Mouse (Mus musculus) kidney, embryonic 15.5 days (tissue): ENCODE results near the gene Fgfr2. TPM values are rescaled to one million over a fixed set of nuclear protein-coding genes. Genes with fewer than 3 reads are reported as not detected.
A peak's percentile ranks its signal among the peaks of the same experiment; 100 is the strongest.

ENCODE experiments used
- ATAC-seq: fragments of 200-750 bp; cut with Nextera tagmentation; replicated peaks from 2 replicates; pipeline ENCODE4 v1.8.0; 2017; ENCODE audit warnings: moderate TSS enrichment; ENCODE audit not compliant: low FRiP score
- H3K27ac ChIP-seq: fragments of 300-500 bp; sonication (generic); 2 replicates; pipeline ENCODE4 v1.5.1; 2015; ENCODE audit warnings: mild to moderate bottlenecking, inconsistent platforms
- H3K27me3 ChIP-seq: fragments of 300-500 bp; sonication (generic); 2 replicates; pipeline ENCODE4 v1.6.1; 2015; ENCODE audit warnings: inconsistent platforms
- H3K36me3 ChIP-seq: fragments of 300-500 bp; sonication (generic); 2 replicates; pipeline ENCODE4 v1.6.1; 2015; ENCODE audit warnings: inconsistent platforms
- H3K4me1 ChIP-seq: fragments of 300-500 bp; sonication (generic); 2 replicates; pipeline ENCODE4 v1.6.1; 2015; ENCODE audit warnings: inconsistent platforms
- H3K4me2 ChIP-seq: fragments of 300-500 bp; sonication (generic); 2 replicates; pipeline ENCODE4 v1.6.1; 2015; ENCODE audit warnings: moderate library complexity, mild to moderate bottlenecking, inconsistent platforms
- H3K4me3 ChIP-seq: fragments of 300-500 bp; sonication (generic); replicated peaks from 2 replicates; pipeline ENCODE4 v1.5.1; 2015; ENCODE audit warnings: mild to moderate bottlenecking, inconsistent platforms
- H3K9ac ChIP-seq: fragments of 300-500 bp; sonication (generic); 2 replicates; pipeline ENCODE4 v1.6.1; 2015; ENCODE audit warnings: mild to moderate bottlenecking, inconsistent platforms
- H3K9me3 ChIP-seq: fragments of 300-500 bp; sonication (generic); replicated peaks from 2 replicates; pipeline ENCODE4 v1.6.1; 2016; ENCODE audit warnings: inconsistent platforms
- WGBS: fragments of 180-500 bp; shearing (Covaris S2); methylation state at CpG from one replicate; pipeline ENCODE4 v1.1.7; 2015; ENCODE audit warnings: mixed read lengths; 5-methylcytosine and 5-hydroxymethylcytosine counted together
- polyA plus RNA-seq: library from polyadenylated mRNA; unstranded; fragments of >200 nt; fragmentation: Nextera tagmentation; extraction: Ambion mirVana; gene quantifications from 2 replicates; pipeline ENCODE4 v1.2.1, GENCODE M21; 2015

Fgfr2 gene
- polyA plus RNA-seq, 1 experiment from 2014 or later, result 104 TPM

DNA sequence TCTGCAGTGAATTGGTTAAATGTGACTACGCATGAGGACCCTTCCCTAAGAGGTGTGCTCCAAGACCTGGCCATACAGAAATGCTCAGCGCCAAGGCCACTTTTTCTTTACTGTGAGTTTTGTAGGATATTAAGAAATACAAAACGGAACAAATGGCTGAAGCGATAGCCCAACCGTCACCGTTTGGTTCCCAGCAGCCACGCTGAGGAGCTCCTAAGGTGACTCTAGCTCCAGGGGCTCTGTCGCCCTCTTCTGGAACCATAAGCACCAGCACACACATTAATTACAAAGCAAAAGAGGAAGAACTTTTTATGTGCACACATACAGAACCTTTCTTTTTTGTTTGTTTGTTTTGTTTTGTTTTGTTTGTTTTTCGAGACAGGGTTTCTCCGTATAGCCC is 225.9 kb downstream of the Fgfr2 start:
- no peaks in the 10 kb centered on the region for H3K36me3 ChIP-seq
- H3K27me3 ChIP-seq, result no peaks in the 10 kb centered on the region
- WGBS, result 88% methylated on average over 10 of the region's 10 CpGs
- H3K9ac ChIP-seq, result no peak overlapping the region
- H3K4me3 ChIP-seq, result no peak overlapping the region
- ATAC-seq, result no peak
- H3K4me1 ChIP-seq, result no peaks in the 10 kb centered on the region
- H3K27ac ChIP-seq, result no peak overlapping the region
- H3K4me2 ChIP-seq, result no peak overlapping the region
- H3K9me3 ChIP-seq, result no peaks in the 10 kb centered on the region

- H3K4me1 ChIP-seq, result no peaks in the 10 kb centered on the region
- no peaks in the 10 kb centered on the region for H3K9me3 ChIP-seq
- H3K4me2 ChIP-seq, result no peak overlapping the region
- H3K9ac ChIP-seq, result no peak overlapping the region
- no peak overlapping the region for H3K27ac ChIP-seq
- no peaks in the 10 kb centered on the region for H3K27me3 ChIP-seq
- no peak for ATAC-seq
- WGBS, result 90% methylated on average over 9 of the region's 9 CpGs
- no peaks in the 10 kb centered on the region for H3K36me3 ChIP-seq
- H3K4me3 ChIP-seq, result no peak overlapping the region
These were observed 226.8 kb downstream of the Fgfr2 start for GRCm38 (mm10) chr7:132896206-132896815.

DNA sequence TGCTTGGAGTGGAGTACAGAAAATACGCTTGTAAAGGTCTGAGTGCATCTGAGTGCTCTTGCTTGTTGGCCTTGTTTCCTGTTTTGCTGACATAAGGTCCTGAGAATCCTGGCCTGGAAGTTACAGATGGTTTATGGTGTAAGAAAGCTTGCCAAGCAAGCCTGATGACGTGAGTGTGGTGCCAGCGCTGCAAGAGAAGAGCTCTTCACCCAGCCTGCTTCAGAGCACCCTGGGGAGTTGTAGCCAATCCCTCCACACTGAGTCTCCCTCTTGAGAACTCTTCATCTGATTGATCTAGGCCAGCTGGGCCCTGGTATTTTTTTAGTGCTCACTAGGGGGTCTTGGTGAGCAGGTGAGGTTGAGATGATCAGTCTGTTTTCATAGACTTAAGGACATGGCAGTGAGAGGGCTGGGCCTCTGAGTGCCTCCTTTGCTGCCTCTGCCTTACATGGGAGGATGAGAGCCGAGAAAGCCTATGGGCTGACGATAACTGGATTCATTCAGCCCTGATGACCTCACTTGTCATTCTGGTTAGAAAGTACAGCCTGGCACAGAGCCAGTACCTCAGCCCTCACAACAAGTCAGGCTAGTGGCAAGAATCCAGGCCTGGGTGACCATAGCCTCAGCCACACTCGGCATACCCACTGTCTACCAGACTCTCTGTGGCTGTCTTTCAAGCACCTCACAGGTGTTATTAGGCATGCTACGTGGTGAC is 228.2 kb downstream of the Fgfr2 start:
- no peak overlapping the region for H3K4me2 ChIP-seq
- H3K27ac ChIP-seq, result no peak overlapping the region
- H3K9ac ChIP-seq, result no peak overlapping the region
- no peak for ATAC-seq
- H3K9me3 ChIP-seq, result no peaks in the 10 kb centered on the region
- WGBS, result 68% methylated on average over 7 of the region's 7 CpGs
- H3K27me3 ChIP-seq, result no peaks in the 10 kb centered on the region
- H3K4me3 ChIP-seq, result no peak overlapping the region
- no peaks in the 10 kb centered on the region for H3K36me3 ChIP-seq
- H3K4me1 ChIP-seq, result no peaks in the 10 kb centered on the region

GRCm38 (mm10) chr7:132893336-132893735 is 229.8 kb downstream of the Fgfr2 start:
- no peaks in the 10 kb centered on the region for H3K27me3 ChIP-seq
- 87% methylated on average over 1 of the region's 1 CpGs for WGBS
- no peak for ATAC-seq
- H3K27ac ChIP-seq, result no peak overlapping the region
- H3K9me3 ChIP-seq, result no peaks in the 10 kb centered on the region
- no peak overlapping the region for H3K4me3 ChIP-seq
- H3K9ac ChIP-seq, result no peak overlapping the region
- no peak overlapping the region for H3K4me2 ChIP-seq
- no peaks in the 10 kb centered on the region for H3K4me1 ChIP-seq
- H3K36me3 ChIP-seq, result no peaks in the 10 kb centered on the region

GRCm38 (mm10) chr7:132892806-132893205 is 230.3 kb downstream of the Fgfr2 start:
- H3K27ac ChIP-seq, result no peak overlapping the region
- H3K9me3 ChIP-seq, result no peaks in the 10 kb centered on the region
- H3K4me2 ChIP-seq, result no peak overlapping the region
- no peak for ATAC-seq
- H3K27me3 ChIP-seq, result no peaks in the 10 kb centered on the region
- no peak overlapping the region for H3K4me3 ChIP-seq
- WGBS, result 50% methylated on average over 7 of the region's 7 CpGs
- H3K9ac ChIP-seq, result no peak overlapping the region
- no peaks in the 10 kb centered on the region for H3K4me1 ChIP-seq
- H3K36me3 ChIP-seq, result no peaks in the 10 kb centered on the region

GRCm38 (mm10) chr7:132892311-132892661 is 230.9 kb downstream of the Fgfr2 start:
- no peak overlapping the region for H3K4me3 ChIP-seq
- H3K4me1 ChIP-seq, result peaks cover 2% of the 10 kb centered on the region; the same call in 1 of the 2 replicates
- H3K27me3 ChIP-seq, result no peaks in the 10 kb centered on the region
- 0 out of 2 replicates have a peak, but pooled peaks have one; percentile 15 for ATAC-seq
- no peak overlapping the region for H3K9ac ChIP-seq
- H3K4me2 ChIP-seq, result no peak overlapping the region
- WGBS, result 54% methylated on average over 4 of the region's 4 CpGs
- H3K36me3 ChIP-seq, result no peaks in the 10 kb centered on the region
- H3K27ac ChIP-seq, result no peak overlapping the region
- H3K9me3 ChIP-seq, result no peaks in the 10 kb centered on the region

DNA sequence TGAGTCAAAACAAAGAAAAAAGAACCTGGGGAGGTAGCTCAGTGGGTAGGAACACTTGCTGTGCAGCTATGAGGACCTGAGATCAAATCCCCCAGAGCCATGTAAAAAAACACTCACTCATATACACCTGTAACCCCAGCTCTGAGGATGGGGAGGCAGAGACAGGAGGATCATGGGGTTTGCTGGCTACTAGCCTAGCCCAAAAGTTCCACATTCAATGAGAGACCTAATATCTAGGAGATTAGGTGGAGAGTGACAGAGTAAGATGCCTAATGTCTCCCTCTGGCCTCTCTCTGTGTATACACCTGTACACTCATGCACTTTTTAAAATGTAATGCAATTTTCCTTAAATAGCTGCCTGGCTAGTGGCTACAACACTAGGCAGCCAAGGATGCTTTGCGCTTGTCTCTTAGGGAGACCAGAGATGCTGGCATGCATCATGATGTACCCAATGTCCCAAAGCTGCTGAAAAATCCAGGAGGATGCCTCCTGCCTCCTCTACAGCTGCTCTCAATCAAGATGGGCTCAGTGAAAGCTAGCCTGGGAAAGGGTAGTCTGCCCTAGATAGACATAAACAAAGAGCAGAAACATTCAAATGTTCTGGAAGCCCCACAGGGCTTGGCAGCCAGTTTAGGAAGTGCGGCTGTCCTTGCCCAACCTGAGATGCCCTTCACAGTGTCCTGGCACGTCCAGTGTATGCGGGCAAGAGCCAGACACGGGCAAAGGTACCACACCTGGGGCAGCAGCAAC is 231.4 kb downstream of the Fgfr2 start:
- Histone ChIP-seq H3K9ac (no peak overlapping the region), H3K27ac (no peak overlapping the region), H3K4me3 (no peak overlapping the region), H3K36me3 (no peaks in the 10 kb centered on the region), H3K9me3 (no peaks in the 10 kb centered on the region), H3K4me2 (no peak overlapping the region), H3K4me1 (peaks cover 5% of the 10 kb centered on the region; the same call in 1 of the 2 replicates), H3K27me3 (no peaks in the 10 kb centered on the region)
- 88% methylated on average over 5 of the region's 5 CpGs for WGBS
- ATAC-seq, result no peak

- Histone ChIP-seq H3K9ac (no peak overlapping the region), H3K4me3 (no peak overlapping the region), H3K4me1 (peaks cover 6% of the 10 kb centered on the region; the same call in 1 of the 2 replicates), H3K27ac (no peak overlapping the region), H3K4me2 (no peak overlapping the region), H3K36me3 (peaks cover 5% of the 10 kb centered on the region), H3K27me3 (no peaks in the 10 kb centered on the region), H3K9me3 (no peaks in the 10 kb centered on the region)
- no peak for ATAC-seq
- 90% methylated on average over 5 of the region's 5 CpGs for WGBS
These were observed 232.9 kb downstream of the Fgfr2 start for GRCm38 (mm10) chr7:132890201-132890600.

- ATAC-seq, result no peak
- H3K36me3 ChIP-seq, result peaks cover 6% of the 10 kb centered on the region
- no peak overlapping the region for H3K4me3 ChIP-seq
- H3K27me3 ChIP-seq, result no peaks in the 10 kb centered on the region
- no peak overlapping the region for H3K9ac ChIP-seq
- WGBS, result 91% methylated on average over 8 of the region's 8 CpGs
- H3K27ac ChIP-seq, result no peak overlapping the region
- H3K9me3 ChIP-seq, result no peaks in the 10 kb centered on the region
- H3K4me2 ChIP-seq, result no peak overlapping the region
- peaks cover 6% of the 10 kb centered on the region; the same call in 1 of the 2 replicates for H3K4me1 ChIP-seq
These were observed 233.5 kb downstream of the Fgfr2 start for GRCm38 (mm10) chr7:132889691-132890090.

DNA sequence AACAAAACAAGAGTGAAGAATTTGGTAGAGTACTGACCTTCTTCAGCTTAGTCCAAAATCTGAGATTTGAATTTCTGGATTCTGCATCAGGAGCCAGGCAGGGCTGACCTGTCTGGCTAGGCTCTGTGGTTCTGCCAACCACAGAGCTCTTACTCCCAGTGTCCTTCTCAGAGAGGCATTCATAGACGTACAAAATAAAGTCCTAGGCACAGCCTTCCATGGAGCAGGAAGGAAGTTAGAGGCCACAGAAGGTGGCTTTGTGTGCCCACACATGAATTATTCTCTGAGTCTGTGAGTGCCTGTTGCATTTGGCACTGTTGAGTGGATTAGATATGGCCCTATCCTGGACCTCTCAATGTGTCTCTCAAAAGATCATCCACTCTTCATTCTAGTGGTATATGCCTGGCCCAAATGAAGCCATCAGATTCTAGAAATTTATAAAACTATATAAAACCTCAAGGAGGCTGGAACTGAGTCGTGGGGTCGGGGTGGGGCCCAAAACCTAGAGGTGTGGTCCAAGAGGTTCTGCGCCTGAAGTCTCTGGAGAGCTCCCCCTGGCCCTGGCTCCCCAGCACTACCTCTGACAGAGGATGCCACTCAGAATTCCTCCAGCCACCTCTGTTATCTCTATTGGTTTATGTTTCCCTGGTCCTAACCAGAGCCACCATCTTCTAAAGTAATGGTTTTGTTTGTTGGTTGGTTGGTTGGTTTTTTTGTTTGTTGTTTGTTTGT is 234.5 kb downstream of the Fgfr2 start:
- WGBS, result 66% methylated on average over 4 of the region's 4 CpGs
- H3K9me3 ChIP-seq, result no peaks in the 10 kb centered on the region
- no peak for ATAC-seq

DNA sequence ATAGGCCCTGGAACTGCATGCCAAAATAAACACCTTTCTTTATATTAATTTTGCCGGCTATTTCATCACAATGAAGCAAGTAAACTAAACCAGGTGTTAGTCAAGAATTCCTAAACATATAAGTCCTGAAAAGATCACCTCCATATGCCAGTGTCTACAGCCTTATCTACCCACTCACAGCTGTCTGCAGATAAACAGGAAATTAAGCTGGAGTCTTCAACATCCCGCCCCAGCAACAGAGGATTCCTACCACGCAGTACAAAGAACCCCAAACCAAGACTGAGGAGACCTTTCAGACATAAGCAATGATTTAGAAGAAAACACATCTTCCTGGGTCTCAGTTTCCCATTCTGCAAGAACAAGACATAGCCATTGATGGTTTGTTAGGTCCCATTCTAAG is 235.1 kb downstream of the Fgfr2 start:
- Histone ChIP-seq H3K27me3 (no peaks in the 10 kb centered on the region), H3K9ac (no peak overlapping the region), H3K36me3 (peaks cover 22% of the 10 kb centered on the region), H3K4me2 (no peak overlapping the region), H3K27ac (no peak overlapping the region), H3K9me3 (no peaks in the 10 kb centered on the region), H3K4me1 (peaks cover 6% of the 10 kb centered on the region; the same call in 1 of the 2 replicates), H3K4me3 (no peak overlapping the region)
- 74% methylated on average over 3 of the region's 3 CpGs for WGBS
- no peak for ATAC-seq

More for the DNA sequence above, 234.5 kb downstream of the Fgfr2 start:
- H3K4me1 ChIP-seq, result peaks cover 6% of the 10 kb centered on the region; the same call in 1 of the 2 replicates
- H3K36me3 ChIP-seq, result peaks cover 16% of the 10 kb centered on the region
- no peak overlapping the region for H3K27ac ChIP-seq
- no peak overlapping the region for H3K4me3 ChIP-seq
- no peak overlapping the region for H3K9ac ChIP-seq
- no peak overlapping the region for H3K4me2 ChIP-seq
- no peaks in the 10 kb centered on the region for H3K27me3 ChIP-seq
